Mouse (Mus musculus) kidney, adult 2 months (tissue): ENCODE results near the gene Ercc6l.

Source experiments
- CTCF ChIP-seq: fragments of 200-500 bp; conservative IDR thresholded peaks from 2 replicates; pipeline ENCODE4 v1.5.1; 2011; ENCODE audit warnings: low read depth, mild to moderate bottlenecking, control low read depth, low read length, moderate library complexity, mixed read lengths; ENCODE audit not compliant: insufficient read depth, insufficient read length
- POLR2A ChIP-seq: fragments of 200-500 bp; IDR thresholded peaks from one replicate; pipeline ENCODE4 v1.6.1; 2011; ENCODE audit warnings: low read depth, low read length, control low read depth

GRCm38 (mm10) chrX:102115676-102116075 is 41.2 kb downstream of the Ercc6l start:
- no peak for TF ChIP-seq CTCF
- no peak for TF ChIP-seq POLR2A
